Mouse (Mus musculus) monocyte, adult 5-6 weeks (primary cell): Measurements from ENCODE around the gene Irx3. TPM values are rescaled to one million over a fixed set of nuclear protein-coding genes. Genes with fewer than 3 reads are reported as not detected.

Experiments
- ATAC-seq: fragments of 153-309, 156-312 bp; replicated peaks from 2 replicates; pipeline ENCODE4 v1.8.0; 2017; ENCODE audit warnings: mild to moderate bottlenecking; ENCODE audit not compliant: low TSS enrichment, insufficient number of reproducible peaks, severe bottlenecking, poor library complexity, low FRiP score
- total RNA-seq: library from RNA; stranded (forward); fragments of 200-1000, 200-491, 200-594 nt; gene quantifications from 3 replicates; pipeline ENCODE4 v1.2.3, GENCODE M21; 2017

Gene Irx3
- total RNA-seq, 1 experiment from 2014 or later: not detected

DNA sequence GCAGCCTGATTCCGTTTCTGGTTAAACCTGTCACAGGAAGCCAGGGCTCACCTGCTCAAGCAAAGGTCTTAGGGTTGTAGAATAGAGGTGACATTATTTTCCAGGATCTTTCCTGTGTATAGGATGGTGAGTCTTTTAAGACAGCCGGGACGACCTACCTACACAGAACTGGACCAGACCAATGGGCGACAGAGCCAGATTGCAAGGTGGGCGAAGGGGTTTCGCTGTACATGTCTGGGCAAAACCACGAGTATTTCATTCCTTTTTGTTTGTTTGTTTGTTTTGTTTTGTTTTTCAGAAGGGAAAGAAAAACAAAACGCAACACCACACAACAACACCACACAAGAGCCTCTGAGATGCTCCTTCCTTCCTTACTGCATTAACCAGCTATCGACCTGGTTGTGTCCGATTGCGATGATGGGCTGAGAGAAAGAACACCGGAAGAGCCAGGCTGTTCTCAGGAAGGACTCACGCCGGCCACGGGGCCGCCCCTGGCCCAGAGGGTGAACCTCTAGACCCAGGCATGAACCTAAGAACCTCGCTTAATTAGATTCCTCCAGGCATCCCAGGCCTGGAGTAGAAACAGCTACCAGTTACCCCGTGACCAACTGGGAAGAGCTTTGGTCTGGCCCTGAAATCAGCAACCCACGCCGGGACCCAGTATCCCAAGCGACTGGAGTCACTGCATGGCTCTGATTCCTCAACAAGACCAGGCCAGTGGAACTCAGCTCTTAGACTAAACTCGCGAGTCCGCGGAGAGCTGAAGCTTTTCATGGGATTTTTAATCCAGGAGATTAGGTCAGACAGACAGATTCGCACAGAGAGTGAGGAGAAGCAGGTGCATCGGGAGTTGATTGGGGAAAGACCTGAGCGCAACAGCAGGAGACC lies 1.9 kb upstream of the Irx3 start:
- no peak for ATAC-seq

DNA sequence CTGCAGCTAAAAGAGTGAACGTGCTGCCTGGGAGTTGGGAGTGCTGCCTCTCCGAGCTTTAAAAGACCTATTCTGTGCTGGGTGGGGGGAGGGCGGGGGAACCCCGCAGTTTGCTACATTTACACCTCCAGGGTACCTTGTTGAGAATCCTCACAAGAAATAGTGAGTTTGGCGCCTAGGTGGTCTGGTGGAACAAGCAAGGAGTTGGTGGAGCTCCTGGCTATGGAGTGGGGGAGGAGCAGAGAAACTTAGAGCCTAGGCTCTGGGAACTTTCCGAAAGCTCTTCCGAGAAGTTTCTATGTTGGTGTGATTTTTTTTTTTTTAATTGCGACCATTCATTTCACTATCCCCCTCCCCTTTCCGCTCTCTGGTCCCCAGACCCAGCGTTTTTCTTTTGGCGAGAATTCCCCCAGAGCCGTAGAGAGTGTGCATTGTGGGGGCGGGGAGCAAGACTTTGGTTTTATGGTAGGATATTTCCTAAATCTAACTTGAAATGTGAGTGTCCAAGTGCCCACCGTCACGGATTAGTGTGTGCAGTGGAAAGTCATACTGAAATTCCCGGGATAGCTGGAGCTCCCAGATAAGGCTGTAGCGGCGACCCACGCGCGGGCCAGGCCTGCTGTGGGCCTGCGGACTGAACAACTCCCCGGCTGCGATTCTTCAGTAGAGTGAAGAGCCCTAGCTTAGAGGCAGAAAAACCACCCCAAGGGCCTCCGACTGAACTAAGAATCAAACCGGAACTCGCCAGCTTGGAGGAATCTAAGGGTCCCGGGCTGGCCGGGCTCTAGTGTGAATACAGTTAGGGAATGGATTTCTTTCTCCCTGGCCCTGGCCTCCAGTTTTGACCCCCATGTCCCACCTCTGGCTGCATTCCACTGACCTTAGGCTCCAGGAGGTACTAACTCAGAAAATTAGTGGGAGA lies 795 bp upstream of the Irx3 start:
- no peak for ATAC-seq

DNA sequence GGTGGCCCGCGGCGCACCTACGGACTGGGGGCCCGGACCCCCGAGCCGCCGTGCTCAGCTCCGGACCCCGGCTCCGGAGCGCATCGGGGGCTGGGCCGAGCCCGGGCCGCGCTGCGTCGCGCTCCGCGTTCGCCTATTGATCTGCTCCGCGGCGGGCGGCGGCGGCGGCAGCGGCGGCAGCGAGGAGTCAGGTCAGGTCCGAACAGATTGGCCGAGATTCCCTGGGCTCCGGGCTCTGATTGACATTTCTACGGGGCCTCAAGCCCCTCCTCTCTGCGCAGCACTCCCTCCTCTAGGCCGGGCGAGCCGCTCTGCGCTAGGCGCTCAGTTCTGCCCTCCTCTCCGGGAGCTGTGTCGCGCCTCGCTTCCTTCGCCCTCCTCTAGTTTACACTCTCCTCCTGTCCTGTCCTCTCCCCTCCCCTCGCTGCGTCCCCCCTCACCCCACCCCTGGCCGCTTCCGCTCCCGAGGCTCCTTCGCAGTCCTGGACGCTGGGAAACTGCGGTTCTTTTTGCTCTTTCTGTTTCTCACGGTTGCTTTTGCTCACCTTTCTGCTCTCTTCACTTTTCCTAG lies 541 bp downstream of the Irx3 start:
- ATAC-seq: no peak

DNA sequence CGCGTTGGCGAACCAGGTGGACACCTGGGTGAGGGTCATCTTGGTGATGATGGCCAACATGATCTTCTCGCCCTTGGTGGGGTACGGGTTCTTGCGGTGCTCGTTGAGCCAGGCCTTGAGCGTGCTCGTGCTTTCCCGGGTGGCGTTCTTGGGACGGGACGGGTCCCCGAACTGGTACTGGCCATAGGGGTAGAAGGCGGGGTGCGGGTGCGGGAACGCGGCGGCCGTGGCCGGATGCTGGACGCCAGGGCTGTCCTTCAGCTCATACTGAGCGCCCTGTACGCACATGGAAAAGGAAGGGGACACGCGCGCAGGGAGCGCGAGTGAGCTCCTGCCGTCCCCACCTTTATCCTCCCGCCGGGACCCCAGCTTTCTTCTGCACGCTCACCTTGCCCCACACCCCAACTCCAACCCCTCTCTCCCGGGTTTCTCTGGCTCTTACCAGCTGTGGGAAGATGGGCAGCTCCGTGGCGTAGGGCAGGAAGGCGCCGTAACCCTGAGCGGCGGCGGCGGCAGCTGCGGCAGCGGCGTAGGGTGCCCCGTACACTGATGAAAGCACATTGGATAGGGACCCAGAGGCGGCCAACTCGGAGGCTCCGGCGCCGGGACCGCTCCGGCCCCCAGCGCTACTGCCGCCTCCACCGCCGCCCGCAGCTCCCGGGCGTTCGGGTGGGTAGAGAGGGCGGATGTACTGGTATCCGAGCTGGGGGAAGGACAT lies 1.2 kb downstream of the Irx3 start:
- no peak for ATAC-seq

DNA sequence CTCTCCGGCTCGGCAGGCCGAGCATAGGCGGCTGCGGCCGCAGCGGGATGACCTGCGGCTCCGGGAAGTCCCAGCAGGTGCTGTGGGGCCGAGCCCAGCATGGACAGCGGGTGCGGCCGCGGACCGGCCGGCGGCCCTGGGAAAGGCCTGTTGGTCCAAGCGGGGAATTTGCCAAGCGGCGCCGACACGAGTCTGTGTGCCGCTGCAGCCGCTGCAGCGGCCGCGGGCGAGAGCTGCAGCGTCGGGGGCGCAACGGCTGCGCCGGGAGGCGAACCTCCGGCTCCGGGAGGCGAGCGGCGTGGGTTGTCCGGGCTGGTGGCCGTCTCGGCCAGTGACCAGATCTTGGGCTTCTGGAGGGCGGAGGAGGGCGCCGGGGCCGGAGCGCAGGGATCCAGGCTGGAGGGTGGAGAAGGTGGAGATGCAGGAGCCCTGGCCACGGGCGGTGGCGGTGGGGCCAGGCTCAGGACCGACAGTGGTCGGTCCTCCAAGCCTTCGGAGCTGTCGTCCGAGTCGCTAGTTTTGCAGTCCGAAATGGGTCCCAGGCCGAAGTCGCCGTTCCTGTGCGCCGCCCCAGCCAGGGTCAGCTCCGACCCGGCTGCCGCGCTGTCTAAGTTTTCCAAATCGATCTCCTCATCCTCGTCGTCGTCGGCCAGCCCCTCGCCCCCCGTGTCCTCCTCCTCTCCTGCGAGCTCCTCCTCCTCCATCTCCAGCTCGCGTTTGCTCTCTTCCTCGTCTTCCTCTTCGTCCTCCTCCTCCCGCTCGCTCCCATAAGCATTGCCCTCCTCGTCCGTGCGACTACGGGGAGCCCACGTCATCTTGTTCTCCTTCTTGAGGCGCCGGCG lies 2.0 kb downstream of the Irx3 start:
- no peak for ATAC-seq

DNA sequence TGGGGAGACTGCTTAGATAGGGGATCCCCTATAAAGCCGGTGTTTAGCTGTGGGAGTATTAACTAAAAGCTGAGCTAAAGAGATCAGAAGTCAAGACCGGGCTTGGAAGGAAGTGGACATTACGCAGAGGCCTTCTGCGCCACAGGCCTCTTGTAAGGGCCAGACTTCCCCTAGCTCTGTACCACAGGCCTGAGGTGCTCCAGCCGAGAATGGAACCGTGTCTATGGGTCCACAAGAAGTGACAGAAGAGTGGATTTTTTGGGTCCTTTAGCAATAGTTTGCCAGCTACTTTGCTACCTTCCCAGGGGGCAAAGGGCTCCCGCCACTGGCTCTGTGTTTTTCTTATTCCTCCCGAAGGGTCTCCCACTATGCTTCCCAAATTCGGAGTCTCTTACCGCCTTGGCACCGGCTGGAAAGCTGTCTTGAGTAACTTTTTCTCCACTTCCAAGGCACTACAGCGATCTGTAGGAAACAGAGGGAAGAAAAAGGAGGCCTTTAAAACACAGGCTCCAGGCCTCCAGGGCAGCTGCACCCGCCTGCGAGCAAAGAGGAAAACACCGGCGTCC lies 2.8 kb downstream of the Irx3 start:
- ATAC-seq: no peak

DNA sequence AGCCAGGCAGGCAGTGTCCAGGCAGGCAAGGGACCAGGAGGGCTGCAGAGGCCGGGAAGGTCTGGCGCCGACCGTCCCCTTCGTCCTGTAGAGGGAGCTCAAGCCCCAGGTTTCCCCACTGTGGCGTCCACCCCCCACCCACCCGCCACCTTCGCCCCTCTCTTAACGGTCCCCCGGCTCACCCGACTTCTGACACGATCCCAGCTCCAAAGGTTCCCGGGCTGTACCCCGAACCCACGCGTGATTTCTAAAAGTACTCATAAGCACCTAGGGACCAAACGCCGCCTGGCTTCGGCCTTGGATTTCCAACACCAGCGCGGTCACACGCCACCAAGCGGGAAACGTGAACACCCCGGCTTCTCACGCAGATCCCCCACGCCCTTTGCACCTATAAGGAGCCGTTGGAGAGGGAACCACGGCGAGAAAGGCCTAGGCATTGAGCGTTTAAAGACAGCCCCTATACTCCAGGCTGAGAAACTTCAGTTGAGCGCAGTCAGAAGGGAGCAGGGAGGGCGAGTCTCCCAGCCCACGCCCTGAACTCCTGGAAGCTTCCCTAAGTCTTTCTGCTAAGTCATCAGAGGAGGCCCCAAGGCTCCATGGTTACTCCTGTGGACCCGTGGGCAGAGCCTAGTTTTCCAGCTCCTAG lies 4.1 kb downstream of the Irx3 start:
- ATAC-seq: no peak

DNA sequence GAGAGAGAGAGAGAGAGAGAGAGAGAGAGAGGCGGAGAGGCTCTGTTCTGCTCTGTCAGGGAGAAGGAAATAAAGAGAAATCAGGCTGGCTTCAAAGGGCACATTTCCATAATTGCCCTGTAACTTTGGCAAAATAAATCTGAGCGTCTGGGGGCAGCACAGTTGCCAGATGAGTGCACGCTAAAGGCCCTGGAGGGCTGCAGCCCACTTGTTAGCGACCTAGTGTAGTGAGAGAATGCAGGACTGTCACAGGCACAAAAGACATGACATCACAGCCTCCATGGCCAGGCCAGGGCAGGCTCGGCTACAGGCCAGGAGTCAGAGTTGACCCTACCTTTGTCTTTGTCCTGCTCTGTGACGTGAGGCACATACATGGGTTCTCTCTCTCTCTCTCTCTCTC lies 8.0 kb downstream of the Irx3 start:
- no peak for ATAC-seq

DNA sequence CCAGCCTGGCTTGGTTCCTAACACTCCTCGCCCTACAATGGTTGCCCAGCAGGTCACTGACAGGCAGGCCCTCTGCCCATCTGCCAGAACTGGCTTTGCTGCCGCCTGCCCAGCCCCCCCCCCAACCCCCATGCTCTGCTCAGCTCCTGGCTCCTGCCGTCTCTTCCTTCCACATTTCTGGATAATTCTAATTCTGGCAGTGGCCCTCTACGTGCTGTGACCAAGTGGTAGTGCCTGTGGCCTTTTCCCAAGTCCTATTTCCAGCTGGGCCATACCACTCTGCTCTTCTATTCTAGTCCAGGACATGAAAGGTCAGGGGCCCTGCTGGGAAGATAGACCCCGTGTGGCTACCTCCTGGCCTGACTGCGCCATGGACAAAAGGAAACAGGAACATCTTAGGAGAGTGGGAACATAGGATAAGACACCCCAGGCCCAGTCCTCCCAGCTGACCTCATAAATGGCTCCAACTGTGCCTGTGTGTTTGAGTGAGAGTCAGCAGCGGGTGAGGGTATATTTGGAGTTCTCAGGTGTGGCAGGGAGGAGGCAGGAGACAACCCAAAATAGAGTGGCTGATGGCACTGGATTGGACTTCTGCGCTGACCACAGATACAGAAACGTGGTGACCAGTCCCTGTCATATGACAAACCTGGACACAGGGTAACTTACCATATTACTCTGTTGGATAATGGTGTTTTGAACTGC lies 14.5 kb downstream of the Irx3 start:
- ATAC-seq: no peak

DNA sequence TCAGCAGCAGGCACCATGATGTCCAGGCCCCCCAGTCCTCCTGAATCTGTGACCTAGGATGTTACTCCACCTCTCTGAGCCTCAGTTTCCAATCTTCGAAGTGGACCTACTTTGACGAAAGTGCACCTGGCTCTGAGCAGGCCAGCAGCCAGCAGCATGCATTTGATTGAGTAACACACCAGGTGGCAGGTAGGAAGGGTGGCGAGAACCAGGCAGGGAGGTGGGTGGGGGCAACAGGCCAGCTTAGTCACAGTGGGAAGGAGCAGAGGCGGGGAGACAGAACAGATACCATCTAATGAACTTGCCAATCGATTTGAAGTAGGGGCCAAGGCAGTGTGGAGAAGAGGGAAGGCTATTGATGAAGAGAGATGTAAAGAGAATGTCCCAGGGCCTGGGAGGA lies 18.9 kb downstream of the Irx3 start:
- no peak for ATAC-seq

DNA sequence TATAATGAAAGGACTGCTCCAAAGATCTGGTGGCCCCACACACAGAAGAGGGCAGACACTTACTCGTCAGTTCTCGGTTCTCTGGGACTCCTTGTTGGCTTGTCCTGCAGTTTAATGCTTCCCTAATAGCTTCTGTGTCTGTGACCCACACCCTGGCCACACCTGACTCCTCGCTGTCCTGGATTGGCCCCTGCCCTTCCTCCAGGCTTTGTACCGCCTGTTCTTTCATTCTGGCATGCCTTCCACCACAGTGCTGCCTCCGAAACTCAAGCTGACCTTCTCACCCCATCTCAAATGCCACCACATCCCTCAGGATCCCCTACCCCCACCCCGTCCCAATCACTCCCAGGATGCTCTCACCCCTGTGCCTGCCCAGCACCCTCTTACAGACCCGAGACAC lies 19.7 kb downstream of the Irx3 start:
- ATAC-seq: no peak

DNA sequence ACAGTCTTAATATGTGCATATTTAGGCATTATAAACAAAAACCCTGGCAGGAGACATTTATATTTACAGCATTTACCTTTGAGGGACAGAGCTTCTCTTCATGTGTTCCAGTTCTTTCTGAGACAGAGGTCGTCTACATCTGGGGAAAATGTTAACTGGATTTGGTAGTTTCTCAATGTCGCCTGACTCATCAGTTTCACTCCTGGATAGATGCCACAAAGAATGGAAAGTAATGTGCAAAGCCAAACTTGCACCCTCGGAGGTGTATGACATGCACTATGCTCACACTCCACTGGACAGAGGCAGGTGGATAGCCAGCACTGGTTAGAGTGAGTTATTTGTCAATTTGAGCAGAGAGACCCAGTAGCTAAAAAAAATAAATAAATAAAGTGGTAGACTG lies 21.2 kb downstream of the Irx3 start:
- no peak for ATAC-seq

DNA sequence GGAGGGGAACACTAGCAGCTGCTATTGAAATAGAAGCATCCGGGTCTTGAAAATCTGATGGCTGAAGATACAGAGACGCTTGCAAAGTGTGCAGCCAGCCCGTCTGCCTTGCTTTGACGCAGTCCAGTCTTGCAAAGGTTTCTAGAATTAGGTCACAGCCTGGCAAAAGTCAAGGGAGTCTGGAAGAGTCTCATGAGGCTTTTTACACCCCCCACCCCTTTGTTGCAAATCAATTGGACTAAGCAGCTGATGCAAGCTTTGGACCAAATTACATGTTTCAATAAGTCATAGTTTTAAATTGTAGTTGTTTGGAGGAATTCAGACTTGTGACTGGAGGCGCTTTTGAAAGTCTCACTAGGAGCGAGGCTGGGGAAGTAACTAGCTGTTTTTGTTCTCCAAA lies 33.0 kb downstream of the Irx3 start:
- no peak for ATAC-seq

DNA sequence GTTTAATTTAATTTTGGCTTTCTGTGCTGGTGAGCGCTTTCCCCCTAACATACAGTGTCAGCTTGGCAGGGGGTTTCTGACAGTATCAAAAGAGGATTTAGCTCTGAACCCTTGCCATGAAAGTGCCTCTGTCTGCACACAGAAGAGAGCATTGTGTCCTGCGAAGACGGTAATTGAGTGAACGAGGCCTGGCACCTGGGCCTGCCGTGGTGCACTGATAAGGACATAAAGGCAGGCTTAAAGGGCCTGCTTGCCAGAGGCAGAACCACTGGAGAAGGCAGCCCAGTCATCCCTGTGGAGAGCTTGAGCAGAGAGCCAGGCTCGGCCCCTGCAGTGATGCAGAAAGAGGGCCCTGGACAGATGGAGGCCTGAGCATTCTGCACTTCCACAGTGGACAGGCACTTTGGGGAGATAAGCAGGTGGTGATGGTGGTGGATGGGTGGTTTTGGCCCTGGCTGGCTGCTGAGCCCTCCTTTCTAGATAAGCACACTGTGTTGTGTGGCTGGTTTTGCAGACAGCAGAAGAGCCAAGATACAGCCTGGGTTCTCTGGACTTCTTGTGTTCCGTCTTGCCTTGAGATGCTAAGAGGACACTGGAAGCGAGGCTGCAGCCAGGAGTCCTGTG lies 36.3 kb downstream of the Irx3 start:
- no peak for ATAC-seq

DNA sequence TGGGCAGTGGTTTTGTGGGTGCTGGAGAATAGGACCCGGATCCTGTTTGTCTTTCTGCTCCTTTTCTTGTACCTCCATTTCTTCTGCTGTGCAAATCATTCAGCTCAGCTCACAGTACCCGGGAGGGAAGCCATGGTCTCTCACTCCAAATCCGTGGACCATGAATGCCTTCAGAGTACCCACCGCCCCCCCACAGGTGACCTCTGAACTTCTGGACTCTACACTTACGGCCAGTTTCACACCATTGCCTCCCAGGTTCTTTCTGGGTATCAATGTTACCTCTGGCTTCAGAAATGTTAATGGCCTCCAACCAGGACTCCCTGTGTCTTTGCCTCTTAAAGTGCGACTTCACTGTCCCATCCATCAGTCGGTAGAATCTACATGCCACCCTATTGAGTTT lies 46.3 kb downstream of the Irx3 start:
- no peak for ATAC-seq

DNA sequence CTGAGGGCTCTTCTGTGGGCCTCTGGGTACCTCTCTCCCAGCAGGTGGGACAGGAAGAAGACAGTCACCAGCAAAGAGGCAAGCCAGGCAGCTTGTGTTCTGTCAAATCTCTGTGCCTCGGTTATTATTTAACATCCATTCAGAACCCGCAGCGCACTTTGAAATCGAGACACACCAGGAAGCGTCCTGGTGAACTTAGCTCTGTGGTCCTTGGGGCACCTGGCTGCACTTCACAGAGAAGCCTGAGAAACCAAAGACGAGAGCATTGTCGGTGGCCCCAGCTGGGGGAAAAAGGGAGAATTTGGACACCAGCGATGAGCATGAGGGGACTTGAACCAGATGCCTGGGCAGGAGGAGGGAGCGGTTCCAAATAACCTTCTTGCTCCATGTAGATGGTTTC lies 46.8 kb downstream of the Irx3 start:
- ATAC-seq: no peak

DNA sequence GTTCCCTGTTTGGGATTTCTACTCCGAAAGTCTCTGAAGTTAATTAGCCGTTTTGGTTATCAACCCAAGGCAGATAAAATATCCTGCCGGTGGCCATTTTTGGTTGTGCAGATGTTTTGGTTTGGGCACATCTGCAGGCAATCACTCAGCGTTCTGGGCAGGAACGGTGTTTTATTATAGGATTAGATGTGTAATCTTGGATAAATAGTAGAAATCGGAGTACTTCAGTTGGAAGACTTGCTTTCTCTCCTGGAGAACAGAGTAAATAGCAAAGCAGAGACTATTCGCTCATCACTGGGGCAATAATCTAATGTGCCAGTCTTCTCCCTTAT lies 51.1 kb downstream of the Irx3 start:
- no peak for ATAC-seq
